Mouse (Mus musculus): ENCODE results near the gene Gm42417.

Gm42417 gene

DNA sequence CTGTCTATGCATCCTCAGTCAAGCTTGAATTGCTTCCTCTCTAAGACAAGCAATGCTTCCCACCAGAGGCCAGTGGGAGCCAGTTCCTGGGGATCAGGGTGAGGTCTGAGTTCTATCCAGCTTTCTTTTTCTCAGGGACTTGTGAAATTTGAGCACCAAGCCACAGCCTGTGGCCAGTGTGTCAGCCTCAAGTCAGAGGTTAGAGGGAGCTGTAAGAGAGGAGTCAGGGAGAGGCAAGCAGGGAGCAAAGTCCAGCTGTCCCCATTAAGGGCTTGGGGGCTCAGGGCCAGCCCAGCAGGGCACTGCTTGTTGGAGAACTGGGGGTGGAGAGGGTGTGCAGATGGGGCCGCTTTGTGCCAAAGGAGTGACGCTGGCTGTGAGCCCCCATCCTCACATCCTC lies 24.0 kb upstream of the Gm42417 start:
- no peak for DNase-seq

DNA sequence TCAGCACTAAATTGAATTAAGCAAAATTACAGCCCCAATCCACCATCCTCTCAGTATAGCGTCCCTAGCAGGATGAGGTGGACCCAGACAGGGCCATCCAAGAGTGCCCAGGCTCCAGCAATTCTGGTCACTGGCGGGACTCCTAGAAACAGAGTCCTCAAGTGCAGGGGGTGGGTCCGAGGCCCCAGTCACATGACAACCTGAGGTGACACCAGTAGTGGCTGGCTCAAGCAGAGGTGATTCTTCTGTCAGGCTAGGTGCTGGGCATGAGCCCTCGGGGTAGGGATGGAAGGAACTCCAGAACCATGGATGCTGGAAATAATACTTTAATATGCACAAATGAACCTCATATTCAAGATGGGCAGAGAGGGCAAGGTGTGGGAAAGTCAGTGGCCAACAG lies 23.2 kb upstream of the Gm42417 start:
- DNase-seq = no peak

DNA sequence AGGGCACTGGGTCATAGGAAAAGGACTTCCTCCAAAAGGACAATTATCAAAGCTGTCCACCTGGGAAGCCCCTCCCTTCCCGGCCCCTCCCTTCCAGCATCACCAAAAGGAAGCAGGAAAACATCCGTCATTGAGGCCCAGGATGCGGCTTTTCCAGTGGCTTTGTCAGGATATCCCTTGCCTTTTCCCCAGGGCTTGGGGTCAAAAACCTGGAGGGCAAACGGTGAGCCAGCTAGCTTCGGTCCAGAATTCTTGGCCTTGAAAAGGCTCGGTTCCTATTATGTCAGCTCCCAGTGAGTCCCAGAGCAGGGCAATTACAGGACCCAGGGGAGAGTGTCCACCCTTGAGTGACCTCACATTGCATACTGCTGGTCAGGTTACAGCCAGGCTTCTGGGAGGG lies 21.7 kb upstream of the Gm42417 start:
- DNase-seq = no peak

DNA sequence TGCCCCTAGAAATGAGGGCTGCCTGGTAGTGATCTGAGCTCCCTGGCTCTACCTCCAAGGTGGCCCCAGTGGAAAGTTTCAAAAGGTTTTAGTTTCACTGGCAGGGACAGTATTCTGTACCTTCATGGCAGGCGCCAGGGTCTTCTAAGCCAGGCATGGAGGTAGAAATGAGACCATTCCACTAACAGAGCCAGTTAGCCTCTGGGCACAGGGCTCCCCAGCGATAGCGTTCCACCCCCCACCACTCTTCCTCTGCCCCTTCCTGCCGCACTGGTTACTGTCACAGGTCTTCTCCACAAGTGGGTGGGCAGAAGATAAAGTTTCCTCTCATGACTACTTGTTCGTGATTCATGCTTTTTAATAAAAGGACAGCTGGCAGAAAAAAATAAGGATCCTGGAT lies 20.7 kb upstream of the Gm42417 start:
- no peak for DNase-seq

DNA sequence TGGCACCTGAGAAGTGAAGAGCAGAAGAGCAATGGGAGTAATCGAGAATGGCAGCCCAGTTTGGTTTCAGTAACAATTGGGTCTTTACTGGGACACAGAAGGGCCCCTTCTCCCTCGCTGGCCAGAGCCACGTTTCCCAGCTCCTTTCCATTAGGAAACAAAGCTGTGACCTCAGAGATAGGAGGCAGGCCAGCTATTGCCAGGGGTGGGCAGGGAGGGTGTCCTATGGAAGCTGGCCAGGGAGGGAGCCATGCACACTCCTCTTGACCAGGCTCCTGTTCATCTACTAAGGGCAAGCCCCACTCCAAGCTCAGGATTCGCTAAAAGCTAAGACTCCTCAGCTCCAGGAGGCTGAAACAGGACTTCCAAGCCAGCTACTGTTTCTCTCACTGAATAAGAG lies 20.0 kb upstream of the Gm42417 start:
- DNase-seq = no peak

DNA sequence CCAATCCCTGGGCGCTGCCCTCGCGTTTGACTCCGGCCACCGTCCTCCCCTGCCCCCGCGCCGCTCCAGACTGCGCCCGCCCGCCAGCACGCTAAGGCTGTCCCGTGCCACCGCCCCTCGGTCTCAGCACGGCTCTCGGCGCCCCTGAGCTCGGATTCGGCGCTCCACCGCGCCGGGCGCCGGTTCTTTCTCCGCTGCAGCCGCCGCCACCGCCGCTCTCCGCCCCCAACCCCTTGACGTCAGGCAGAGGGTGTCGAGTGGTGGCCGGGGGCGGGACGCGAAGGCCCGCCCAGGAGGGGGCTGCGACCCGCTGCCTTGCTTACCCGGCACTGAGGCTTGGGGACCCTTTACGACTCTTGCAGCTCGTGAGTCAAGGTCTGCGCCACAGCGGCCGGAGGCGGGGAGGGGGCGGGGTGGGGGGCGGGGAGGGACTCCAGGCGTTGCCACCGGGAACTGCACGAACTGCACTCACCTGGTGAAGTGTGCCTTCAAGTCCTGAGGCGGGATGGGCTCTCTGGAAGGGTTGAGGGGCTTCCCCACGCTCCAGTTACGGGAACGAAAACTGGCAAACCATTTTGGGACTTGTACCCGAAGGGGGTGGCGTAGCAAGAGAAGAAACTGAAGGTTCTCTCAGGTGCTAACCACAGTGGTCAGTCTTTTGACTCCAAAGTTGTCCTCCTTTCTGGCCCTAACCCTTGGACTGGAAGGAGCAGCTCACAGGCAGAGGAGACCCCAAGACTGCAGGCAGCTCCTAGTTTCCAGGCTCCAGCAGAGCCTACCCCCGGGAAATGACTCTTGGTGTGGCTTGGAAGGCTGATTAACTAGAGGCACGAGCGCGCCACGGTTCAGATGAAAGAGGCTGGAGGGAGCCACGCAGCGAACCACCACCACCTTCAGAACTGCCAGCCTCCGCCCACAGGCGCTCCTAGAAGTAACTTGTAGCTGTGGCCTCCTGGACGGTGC lies 19.1 kb upstream of the Gm42417 start, which contains the start of gene Sema4c:
Gene Sema4c, minus strand, starts transcription at position 319 of the 963 bp plus-strand sequence.
- peak; percentile 68 for DNase-seq

DNA sequence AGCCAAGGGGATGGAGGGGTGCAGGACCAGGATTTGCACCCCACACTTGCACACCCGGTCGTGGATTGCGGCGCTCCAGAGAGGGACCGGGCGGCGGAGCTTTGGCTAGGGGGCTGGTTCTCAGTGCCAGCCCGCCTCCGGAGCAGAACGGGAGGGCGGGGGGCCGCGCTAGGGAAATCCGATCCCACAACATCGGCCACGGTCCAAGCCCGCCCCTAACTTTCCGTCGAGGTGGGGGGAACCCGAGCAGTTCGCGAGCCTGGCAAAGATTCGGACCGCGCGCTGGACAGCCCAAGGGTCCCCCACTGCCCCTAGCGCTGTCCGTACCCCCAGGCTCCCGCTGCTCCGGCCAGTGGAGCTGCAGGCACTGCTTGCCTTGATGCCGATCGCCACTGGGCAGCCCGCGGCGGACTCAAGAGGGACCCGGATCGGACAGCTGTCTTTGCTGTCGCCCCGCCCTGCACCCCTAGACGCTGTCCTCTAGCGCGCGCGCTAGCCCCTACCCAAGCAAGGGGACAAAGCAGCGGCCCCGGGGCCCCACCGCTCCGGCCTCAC lies 18.3 kb upstream of the Gm42417 start:
- peak; percentile 75 for DNase-seq

DNA sequence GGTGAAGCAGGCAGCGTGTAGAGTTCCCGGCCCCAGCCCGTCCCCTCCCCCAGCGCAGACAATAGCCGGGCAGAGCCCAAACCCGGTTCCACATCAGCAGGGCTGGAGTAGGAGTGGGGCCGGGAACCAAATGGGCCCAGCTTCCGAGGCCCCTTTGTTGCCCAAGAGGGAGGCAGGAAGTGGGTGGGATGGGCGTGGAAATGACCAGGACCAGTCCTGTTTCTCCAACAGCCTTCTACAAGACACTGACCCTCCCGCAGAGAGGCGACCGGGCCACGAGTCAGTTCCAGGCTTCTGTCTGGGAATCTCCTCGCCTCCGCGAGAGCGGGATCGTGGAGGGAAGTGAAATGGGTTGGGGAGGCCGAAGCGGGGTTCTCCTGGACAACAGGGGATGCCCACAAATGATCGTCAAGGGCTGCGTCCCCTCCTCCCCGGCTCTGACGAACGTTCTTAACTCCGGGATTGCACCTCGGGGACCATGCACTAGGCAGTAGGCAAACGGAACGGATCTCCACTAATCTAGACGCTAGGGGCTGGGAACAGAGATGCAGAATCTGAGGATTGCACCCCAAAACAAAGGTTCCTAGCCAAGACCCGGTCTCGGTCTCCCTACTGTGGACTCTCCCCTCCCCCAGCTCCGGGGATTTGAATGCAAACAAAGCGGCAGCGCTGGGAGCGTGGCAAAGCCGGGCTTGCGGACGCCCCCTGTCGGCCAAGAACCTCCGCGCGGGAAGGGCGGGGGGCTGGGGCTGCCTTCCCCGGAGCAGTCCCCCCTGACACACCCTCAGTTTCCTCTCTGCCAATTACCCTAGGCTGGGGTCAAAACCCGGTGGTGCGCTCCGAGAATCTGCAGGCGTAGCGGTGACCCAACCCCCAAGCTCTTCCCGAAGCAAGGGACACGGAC lies 17.6 kb upstream of the Gm42417 start:
- DNase-seq = peak; percentile 83

DNA sequence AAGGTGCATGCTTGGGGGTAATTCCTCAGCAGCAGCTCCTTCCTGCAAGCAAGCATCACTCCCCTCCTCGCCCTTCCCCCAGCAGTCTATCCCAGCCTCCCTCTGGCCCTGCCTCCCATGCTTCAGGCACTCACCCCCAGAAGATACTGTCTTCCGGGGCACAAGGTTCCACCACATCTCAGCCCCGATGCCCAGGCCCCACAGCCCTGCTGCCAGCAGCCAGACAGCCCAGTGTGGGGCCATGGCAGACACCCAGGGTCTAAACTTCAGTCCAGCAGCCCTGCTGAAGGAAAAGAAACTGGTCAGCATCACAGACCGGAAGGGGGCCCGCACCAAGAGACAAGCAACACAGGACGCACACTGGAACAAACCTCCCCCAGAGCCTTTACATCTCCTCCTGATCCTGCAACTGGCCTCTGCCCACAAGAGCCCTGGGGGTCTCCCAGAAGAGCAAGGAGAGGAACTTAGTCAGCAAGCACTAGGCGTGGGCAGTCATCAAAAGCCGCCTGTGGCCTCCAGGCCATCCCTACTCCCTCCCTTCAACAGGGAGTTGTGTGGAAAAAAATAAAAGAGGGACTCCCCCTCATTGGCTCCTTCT lies 16.7 kb upstream of the Gm42417 start:
- DNase-seq = no peak

DNA sequence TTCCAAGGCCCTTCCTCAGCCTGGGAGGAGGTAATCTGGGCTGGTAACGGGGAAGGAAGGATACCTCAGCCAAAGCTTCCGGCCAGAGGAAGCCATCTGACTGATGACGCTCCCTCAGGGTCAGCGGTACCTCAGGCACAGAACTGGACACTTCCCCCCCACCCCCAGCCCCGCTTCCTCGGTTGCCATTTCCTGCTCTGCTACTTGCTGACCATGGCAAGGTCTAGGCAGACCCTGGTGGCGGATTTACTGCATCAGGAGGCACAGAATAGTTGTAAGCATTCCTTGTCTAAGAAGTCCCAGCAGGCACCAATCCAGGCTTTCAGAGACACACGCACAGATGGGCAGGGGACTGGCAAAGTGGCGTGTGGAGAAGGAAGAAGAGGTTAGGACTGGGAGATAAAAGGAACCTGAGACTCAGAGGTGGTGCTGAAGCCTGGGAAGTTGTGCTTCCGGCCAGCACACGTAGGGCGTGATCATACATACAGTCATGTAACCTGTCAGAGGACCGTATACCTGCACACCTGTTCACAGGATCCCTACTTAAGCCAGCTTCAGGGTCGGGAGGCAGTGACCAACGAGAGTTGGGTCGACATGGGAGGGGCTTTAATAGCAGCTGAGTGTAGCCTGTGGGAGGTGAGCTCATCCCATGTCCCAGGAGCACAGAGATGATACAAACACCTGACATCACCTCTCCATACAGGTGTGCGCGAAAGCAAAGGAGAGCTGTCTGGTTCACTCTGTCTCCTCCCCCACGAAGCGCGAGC lies 15.6 kb upstream of the Gm42417 start:
- DNase-seq = peak; percentile 24

DNA sequence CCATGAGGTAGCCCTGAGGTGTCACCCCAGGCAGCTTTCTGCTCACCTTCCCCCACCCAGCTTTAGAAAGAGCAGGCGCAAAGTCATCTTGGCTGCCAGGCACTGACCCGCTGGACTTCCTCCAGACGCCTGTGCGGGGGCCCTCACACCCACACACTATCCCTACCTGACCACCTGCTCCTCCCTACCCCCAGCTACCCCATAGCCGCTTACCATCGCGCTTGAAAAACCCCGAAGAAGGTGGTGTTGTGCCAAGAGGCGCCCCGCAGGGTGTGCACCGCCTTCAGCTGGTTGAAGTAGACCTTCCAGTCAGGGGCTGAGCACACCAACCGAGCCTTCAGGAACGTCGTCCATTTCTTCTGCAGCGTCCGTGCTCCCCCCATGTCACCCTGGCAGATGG lies 13.3 kb upstream of the Gm42417 start:
- DNase-seq = no peak

DNA sequence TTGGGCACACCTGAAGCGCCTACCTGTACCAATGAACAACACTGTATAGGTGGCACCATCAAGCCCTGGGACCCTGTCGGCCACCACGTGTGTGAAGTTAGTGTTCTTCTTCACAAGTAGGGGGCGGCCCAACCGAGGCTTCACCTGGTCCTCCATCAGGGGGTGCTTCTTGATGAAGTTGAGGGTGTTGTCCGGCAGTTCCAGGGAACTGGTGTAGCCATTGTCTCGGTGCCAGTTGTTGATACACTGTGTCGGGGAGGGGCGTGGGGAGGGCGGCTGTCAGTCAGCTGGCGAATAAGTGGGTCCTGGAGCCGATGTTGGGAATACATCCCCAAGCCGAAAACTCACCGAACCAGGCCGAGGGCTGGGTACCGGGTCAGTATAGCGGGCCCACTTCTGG lies 12.7 kb upstream of the Gm42417 start:
- no peak for DNase-seq

DNA sequence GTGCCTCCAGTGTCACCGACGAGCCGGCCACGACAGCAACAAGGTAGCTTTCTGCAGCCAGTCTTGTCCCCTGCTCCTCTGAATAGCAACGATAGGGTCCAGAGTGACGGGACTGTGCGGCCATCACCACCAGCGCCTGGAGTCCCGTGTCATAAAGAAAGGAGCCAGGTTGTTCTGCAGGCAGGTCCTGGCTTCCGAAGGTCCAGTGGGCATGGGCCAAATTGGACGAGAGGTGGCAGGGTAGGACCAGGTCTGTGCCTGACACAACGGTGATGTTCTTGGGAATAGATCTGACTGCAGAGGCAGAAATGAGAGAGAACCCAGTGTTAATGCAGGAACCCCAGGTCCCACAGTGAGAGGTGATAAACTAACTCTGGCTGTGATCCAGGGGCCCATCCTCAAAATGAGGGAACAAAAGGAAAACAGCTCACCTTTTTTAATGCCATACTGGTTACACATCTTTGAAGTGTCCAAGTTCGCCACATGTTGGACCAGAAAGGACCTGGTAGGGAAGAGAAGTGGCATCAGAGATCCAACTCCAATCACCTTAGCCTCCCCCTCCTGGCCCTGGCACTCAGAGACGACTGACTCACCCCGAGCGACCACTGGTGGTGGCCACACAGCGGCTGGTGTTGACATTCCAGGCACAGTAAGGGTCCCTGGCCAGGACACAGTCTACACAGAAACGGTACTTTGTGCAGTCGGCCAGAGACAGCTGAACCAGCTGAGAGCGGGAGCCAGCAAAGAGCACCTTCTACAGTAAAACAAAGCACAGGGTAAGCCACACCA lies 11.0 kb upstream of the Gm42417 start:
- DNase-seq = no peak

DNA sequence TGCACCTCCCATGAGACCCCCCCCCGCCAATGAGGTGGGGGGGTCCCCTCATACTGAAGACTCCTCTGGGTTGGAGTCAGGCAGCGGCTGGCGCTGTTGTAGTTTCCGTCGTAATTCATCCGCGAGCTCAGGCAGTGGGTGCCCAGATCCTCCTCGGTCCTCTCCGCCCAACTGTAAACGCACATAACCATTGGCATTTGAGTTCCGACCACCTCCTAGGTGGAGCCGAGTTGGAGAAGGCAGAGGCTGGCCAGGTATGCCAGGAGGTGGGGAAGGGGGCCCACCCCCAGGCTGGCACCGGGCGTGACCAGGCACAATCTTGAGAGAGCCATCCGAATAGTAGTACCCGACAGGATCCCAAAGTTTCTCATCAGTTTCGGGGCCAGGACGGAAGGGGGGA lies 10.3 kb upstream of the Gm42417 start:
- DNase-seq = no peak

DNA sequence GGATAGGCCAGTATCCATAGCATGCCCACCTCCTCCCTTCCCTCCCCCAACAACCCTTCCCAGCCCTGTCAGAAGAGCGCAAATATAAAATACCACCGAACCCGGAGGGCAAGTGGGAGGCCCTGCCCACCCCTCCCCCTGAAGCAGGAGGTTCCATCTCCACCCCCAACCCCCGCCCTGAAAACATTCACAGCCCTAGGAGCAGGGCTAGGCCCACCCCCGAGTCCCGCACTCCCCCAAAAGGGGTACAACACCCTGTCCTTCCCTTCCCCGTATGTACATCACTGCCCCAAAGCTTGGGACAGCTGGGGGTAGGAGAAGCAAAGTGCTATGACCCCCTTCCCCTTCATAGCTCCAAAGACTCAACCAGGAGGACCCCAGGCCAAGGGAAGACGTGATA lies 9.5 kb upstream of the Gm42417 start:
- DNase-seq = no peak

DNA sequence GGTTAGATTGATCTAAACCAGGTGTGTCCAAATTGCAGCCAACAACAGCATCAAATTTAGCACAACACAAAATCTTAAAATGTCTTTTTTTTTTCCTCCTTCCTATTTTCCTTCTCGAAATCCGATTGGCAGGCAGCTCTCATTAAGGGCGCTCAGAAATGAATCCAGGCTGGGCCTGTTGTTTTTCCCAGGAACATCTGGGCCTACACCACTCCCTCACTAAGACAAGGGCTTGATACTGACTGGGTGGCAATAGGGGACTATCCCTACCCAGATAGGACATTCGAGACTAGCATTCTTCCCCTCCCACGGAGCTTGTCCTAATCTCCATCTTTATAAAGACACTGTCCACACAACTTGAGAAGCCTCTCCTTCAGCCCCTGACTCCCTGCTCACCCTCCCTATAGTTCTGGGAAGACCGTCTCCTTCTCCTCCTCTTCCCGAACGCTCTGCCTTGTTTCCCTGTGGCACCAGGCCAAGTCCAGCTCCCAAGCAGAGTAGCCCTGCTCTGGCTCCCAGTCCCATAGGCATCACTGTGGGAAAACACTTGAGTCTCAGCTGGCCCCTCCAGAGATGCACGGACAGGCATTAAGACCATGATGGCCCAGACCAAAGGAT lies 8.9 kb upstream of the Gm42417 start:
- no peak for DNase-seq

DNA sequence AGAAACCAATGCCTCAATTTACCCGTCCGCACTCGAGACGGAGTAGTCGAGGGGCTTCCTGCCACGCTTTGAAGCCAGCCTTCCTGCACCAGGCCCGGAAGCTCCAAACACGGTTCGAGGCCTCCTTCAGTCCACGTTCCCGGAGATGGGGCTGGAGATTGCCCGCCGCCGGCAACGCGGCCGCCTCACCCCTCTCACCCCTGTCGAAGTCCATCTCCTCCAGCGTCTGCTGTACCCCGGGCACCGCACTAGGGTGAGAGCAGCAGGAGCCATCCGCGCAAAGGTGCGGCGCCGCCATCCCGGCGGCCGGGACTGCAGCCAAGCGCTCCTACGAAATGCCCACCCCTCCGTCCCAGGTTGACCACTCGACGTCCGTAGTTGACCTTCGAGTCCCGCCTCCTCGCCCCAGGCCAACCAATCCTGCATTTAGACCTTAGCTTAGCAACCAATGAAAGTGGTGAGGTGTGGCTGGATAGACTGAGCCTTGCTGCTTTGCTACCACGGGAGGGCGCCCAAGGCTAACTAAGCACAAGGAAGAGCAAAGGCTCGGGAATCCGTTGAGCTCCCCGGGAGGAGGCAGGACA lies 7.8 kb upstream of the Gm42417 start, which contains the start of gene Ankrd39:
Gene Ankrd39, minus strand, starts transcription at position 558 of the 584 bp plus-strand sequence.
- peak; percentile 97 for DNase-seq

DNA sequence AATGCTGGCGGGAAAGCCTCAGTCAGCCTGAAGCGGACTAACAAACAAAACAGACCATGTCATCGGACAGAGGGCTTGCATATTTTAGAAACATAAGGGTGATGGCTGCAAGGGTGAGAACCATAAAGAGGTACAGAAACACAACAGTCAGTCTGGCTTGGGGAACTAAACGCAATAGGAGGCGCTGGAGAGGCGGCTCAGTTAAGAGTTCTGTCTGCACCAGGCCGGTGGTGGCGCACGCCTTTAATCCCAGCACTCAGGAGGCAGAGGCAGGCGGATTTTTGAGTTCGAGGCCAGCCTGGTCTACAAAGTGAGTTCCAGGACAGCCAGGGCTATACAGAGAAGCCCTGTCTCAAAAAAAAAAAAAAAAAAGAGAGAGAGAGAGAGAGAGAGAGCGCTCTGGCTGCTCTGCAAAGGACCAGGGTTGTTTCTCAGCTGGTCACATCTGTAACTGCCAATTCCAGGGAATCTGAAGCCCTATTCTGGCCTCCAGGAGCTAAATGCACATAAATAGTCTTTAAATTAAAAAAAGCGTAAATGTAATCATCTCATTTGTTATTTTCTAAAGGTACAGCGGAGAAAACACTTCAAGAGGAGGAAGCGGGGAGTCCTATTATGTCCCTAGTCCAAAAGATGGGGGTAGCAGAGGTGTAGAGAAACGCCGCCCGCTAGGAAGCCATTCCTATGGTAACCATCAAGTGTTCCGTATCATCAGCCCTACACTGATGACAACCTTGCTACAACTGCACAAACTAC lies 6.8 kb upstream of the Gm42417 start:
- no peak for DNase-seq

DNA sequence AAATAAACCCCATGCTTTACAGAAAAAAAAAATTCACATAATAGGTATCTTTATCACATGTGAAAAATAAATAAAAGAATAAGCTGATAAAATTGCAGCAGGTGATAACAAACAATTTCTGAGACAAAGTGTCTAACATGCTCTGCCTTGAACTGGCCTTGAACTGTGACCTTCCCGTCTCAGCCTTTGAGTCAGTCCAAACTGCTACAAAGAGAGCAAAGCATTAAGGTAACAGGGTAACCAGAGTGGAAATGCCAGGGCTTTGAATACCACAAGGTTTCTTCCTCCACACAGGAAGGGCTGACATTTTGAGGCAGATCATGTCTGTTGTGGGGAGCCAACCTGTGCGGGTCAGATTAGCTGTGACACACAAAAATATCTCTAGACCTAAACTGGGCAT lies 6.2 kb upstream of the Gm42417 start:
- DNase-seq = no peak

DNA sequence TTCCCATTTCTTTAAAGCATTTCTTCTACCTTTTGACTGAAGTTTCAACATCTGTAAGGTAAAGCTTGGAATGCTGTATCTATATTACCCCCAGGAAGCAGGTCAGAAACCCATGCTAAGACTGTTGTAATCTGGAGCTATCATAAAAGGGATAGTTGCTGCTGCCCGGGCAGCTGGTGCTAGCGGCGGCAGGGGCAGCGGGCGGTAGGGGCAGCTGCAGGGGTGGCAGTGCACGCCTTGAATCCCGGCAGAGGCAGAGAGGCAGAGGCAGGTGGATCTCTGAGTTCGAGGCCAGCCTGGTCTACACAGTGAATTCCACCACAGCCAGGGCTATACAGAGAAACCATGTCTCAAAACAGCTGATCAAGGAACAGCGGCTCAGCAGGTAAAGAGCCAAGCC lies 3.7 kb upstream of the Gm42417 start:
- DNase-seq = no peak
